Mouse (Mus musculus): ENCODE results near the gene Nmrk2. TPM values are rescaled to one million over a fixed set of nuclear protein-coding genes. Genes with fewer than 3 reads are reported as not detected.

The Nmrk2 gene
- polyA plus RNA-seq, 2 experiments: 0.43 to 0.87 TPM

DNA sequence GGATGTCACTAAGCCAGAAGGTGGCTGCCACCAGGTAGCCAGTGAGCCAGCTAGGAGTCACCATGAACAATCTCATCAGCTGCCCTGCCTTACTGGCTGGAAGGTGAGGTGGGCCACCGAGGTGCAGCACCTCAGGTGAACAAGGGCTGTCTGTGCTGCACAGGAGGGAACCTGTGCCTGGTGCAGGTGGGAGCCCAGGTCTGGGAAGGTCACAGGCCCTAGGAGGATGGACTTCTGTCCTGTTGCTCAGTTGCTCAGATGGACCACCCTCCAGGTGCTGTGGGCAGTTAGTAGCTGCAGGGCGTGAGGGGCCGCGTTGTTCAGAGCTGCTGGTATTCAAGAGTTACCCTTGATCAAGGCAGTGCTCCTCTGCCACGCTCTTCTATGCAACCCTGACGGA is 15.0 kb upstream of the Nmrk2 start:
- Histone ChIP-seq H3K4me1 (ENCODE audit: control insufficient read depth, insufficient read depth, low read length) (no peaks in the 10 kb centered on the region), H3K27me3 (ENCODE audit: control insufficient read depth, insufficient read depth, low read length) (no peaks in the 10 kb centered on the region), H3K4me2 (replicated peaks; ENCODE audit: low read depth, low read length, severe bottlenecking) (no peak overlapping the region), H3K36me3 (ENCODE audit: control insufficient read depth, insufficient read depth, low read length) (no peaks in the 10 kb centered on the region), H3K4me3 (replicated peaks; ENCODE audit: low read length) (no peak overlapping the region), H3K9me3 (ENCODE audit: control insufficient read depth, low read length) (no peaks in the 10 kb centered on the region), H3K9ac (ENCODE audit: low read depth, low read length, severe bottlenecking) (no peak overlapping the region), H3K27ac (replicated peaks; ENCODE audit: low read depth, low read length) (no peak overlapping the region)
- ATAC-seq (ENCODE audit: low FRiP score, low read depth) (peak; percentile 23; the same call in 1 of the 2 replicates), DNase-seq (ENCODE audit: low spot score) (no peak)
- no peak for TF ChIP-seq POLR2A (IDR thresholded peaks at IDR 0.05; ENCODE audit: borderline replicate concordance, extremely low read depth, insufficient read depth, insufficient read length)
- WGBS: 83% methylated on average over 6 of the region's 6 CpGs

DNA sequence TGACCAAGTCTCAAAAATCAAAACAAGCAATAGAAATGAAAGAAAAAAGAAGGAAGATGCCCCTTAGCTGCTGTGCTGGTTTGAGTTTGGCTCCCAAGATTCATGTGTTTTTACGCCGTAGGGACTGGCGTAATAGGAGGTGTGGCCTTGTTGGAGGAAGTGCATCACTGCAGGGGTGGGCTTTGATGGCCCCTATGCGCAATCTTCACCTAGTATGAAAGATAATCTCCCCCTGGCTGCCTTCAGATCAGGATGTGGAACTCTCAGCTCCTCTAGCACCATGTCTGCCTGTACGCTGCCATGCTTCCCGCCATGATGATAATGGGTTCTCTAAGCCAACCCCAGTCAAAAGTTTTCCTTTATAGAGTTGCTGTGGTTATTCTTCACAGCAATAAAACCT is 14.4 kb upstream of the Nmrk2 start:
- no peak overlapping the region for H3K27ac ChIP-seq (replicated peaks; ENCODE audit: low read depth, low read length)
- H3K4me3 ChIP-seq (replicated peaks; ENCODE audit: low read length): no peak overlapping the region
- 77% methylated on average over 6 of the region's 6 CpGs for WGBS
- TF ChIP-seq POLR2A (IDR thresholded peaks at IDR 0.05; ENCODE audit: borderline replicate concordance, extremely low read depth, insufficient read depth, insufficient read length): no peak
- no peak for DNase-seq (ENCODE audit: low spot score)
- no peaks in the 10 kb centered on the region for H3K27me3 ChIP-seq (ENCODE audit: control insufficient read depth, insufficient read depth, low read length)
- no peaks in the 10 kb centered on the region for H3K4me1 ChIP-seq (ENCODE audit: control insufficient read depth, insufficient read depth, low read length)
- no peak for ATAC-seq (ENCODE audit: low FRiP score, low read depth)
- no peak overlapping the region for H3K4me2 ChIP-seq (replicated peaks; ENCODE audit: low read depth, low read length, severe bottlenecking)
- no peak overlapping the region for H3K9ac ChIP-seq (ENCODE audit: low read depth, low read length, severe bottlenecking)
- no peaks in the 10 kb centered on the region for H3K9me3 ChIP-seq (ENCODE audit: control insufficient read depth, low read length)
- H3K36me3 ChIP-seq (ENCODE audit: control insufficient read depth, insufficient read depth, low read length): no peaks in the 10 kb centered on the region

DNA sequence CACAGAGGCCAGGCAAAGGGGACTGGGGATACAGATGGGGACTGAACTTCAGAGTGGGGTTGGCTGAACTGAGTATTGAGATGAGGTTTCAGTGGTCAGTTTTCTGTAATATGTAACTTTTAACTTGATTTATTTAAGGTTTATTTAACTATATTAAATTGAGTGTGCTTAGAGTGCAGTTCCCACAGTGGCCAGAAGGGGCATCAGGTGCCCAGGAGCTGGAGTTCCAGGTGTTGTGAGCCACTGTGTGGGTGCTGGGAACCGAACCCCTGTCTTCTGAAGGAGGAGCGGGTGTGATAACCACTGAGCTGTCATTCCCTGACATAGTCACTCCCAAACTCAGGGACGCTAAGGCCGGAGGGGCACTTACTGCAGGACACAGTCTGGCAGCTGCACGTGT is 8.3 kb upstream of the Nmrk2 start:
- 94% methylated on average over 5 of the region's 5 CpGs for WGBS
- no peaks in the 10 kb centered on the region for H3K4me1 ChIP-seq (ENCODE audit: control insufficient read depth, insufficient read depth, low read length)
- TF ChIP-seq POLR2A (IDR thresholded peaks at IDR 0.05; ENCODE audit: borderline replicate concordance, extremely low read depth, insufficient read depth, insufficient read length): no peak
- no peak for ATAC-seq (ENCODE audit: low FRiP score, low read depth)
- H3K4me3 ChIP-seq (replicated peaks; ENCODE audit: low read length): no peak overlapping the region
- no peak overlapping the region for H3K4me2 ChIP-seq (replicated peaks; ENCODE audit: low read depth, low read length, severe bottlenecking)
- no peaks in the 10 kb centered on the region for H3K36me3 ChIP-seq (ENCODE audit: control insufficient read depth, insufficient read depth, low read length)
- no peak for DNase-seq (ENCODE audit: low spot score)
- H3K9me3 ChIP-seq (ENCODE audit: control insufficient read depth, low read length): 0 out of 2 replicates have a peak, but pooled peaks cover 4% of the 10 kb centered on the region
- H3K9ac ChIP-seq (ENCODE audit: low read depth, low read length, severe bottlenecking): no peak overlapping the region
- no peak overlapping the region for H3K27ac ChIP-seq (replicated peaks; ENCODE audit: low read depth, low read length)
- H3K27me3 ChIP-seq (ENCODE audit: control insufficient read depth, insufficient read depth, low read length): no peaks in the 10 kb centered on the region

DNA sequence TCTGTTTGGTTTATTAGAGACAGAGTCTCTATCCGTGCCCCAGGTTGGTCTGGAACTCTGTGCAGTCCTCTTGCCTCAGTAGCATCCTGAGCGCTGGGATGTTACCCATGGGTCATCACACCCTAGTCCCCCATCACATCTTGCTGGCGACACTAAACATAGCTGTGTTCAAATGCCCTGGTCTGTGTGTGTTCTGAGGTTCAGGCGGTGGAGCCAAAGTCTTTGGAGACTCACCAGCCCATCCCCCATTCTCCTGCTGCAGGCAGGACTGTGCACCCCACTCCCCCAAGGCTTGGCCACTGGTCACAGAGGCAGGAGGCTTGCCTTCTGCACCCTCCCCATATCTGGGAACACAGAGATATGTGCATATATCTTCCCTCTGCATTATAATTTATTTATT is 2.3 kb upstream of the Nmrk2 start:
- Histone ChIP-seq H3K36me3 (ENCODE audit: control insufficient read depth, insufficient read depth, low read length) (no peaks in the 10 kb centered on the region), H3K27me3 (ENCODE audit: control insufficient read depth, insufficient read depth, low read length) (no peaks in the 10 kb centered on the region; the same call in 1 of the 2 replicates), H3K4me1 (ENCODE audit: control insufficient read depth, insufficient read depth, low read length) (no peaks in the 10 kb centered on the region), H3K27ac (replicated peaks; ENCODE audit: low read depth, low read length) (no peak overlapping the region), H3K9me3 (ENCODE audit: control insufficient read depth, low read length) (no peaks in the 10 kb centered on the region), H3K4me2 (replicated peaks; ENCODE audit: low read depth, low read length, severe bottlenecking) (no peak overlapping the region), H3K9ac (ENCODE audit: low read depth, low read length, severe bottlenecking) (no peak overlapping the region), H3K4me3 (replicated peaks; ENCODE audit: low read length) (no peak overlapping the region)
- no peak for DNase-seq (ENCODE audit: low spot score)
- WGBS: 76% methylated on average over 4 of the region's 4 CpGs
- ATAC-seq (ENCODE audit: low FRiP score, low read depth): no peak
- TF ChIP-seq POLR2A (IDR thresholded peaks at IDR 0.05; ENCODE audit: borderline replicate concordance, extremely low read depth, insufficient read depth, insufficient read length): no peak

DNA sequence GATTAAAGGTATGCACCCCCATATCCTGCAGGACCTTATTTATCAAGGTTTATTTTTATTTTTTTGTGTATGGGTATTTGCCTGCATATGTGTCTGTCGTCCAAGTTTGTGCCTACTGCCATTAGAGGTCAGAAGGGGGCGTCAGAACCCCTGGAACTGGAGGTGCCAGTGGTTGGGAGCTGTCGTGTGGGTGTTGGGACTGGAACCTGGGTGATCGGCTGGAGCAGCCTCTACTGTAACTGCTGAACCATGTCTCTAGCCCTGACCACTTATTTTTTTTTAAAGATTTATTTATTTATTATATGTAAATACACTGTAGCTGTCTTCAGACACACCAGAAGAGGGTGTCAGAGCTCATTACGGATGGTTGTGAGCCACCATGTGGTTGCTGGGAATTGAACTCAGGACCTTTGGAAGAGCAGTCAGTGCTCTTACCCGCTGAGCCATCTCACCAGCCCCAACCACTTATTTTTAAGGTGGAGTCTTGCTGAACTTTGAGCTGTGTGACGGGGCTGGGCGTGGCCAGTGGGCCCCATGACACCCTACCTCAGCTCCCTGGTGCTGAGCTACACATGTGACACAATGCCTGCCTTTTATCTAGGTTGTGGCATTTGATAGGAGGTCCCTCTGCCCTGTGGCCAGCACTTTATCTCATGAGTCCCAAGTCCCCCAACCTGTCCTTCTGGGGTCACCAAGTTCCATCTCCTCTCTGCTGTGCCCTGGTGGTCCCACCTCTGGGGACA is 1.3 kb upstream of the Nmrk2 start:
- no peaks in the 10 kb centered on the region for H3K36me3 ChIP-seq (ENCODE audit: control insufficient read depth, insufficient read depth, low read length)
- H3K9me3 ChIP-seq (ENCODE audit: control insufficient read depth, low read length): no peaks in the 10 kb centered on the region
- H3K4me3 ChIP-seq (replicated peaks; ENCODE audit: low read length): no peak overlapping the region
- 64% methylated on average over 8 of the region's 8 CpGs for WGBS
- no peaks in the 10 kb centered on the region for H3K4me1 ChIP-seq (ENCODE audit: control insufficient read depth, insufficient read depth, low read length)
- H3K27ac ChIP-seq (replicated peaks; ENCODE audit: low read depth, low read length): no peak overlapping the region
- DNase-seq (ENCODE audit: low spot score): no peak
- H3K9ac ChIP-seq (ENCODE audit: low read depth, low read length, severe bottlenecking): no peak overlapping the region
- no peaks in the 10 kb centered on the region; the same call in 1 of the 2 replicates for H3K27me3 ChIP-seq (ENCODE audit: control insufficient read depth, insufficient read depth, low read length)
- TF ChIP-seq POLR2A (IDR thresholded peaks at IDR 0.05; ENCODE audit: borderline replicate concordance, extremely low read depth, insufficient read depth, insufficient read length): no peak
- ATAC-seq (ENCODE audit: low FRiP score, low read depth): no peak
- H3K4me2 ChIP-seq (replicated peaks; ENCODE audit: low read depth, low read length, severe bottlenecking): no peak overlapping the region

Data from limb, embryonic 14.5 days (tissue).